Mouse (Mus musculus) kidney, embryonic 14.5 days (tissue): ENCODE measurements around the gene Sik3. TPM values are rescaled to one million over a fixed set of nuclear protein-coding genes. Genes with fewer than 3 reads are reported as not detected.
"Not testable (repeated sequence)": the region's sequence is repeated elsewhere in the genome, so short reads cannot be mapped to it uniquely, and the experiment has no call there.

Experiments used
- ATAC-seq: fragments of 200-750 bp; cut with Nextera tagmentation; 2 replicates; pipeline ENCODE4 v1.8.0; 2017; ENCODE audit warnings: moderate number of reproducible peaks, mild to moderate bottlenecking, moderate TSS enrichment, moderate library complexity; ENCODE audit not compliant: low FRiP score, low TSS enrichment
- H3K27ac ChIP-seq: fragments of 300-500 bp; sonication (generic); 2 replicates; pipeline ENCODE4 v1.5.1; 2014; ENCODE audit warnings: low read depth, mild to moderate bottlenecking, low read length, moderate library complexity, mixed read lengths
- H3K27me3 ChIP-seq: fragments of 300-500 bp; sonication (generic); 2 replicates; pipeline ENCODE4 v1.6.1; 2014; ENCODE audit warnings: mild to moderate bottlenecking, low read length; ENCODE audit not compliant: control insufficient read depth, insufficient read depth
- H3K36me3 ChIP-seq: fragments of 300-500 bp; sonication (generic); 2 replicates; pipeline ENCODE4 v1.6.1; 2014; ENCODE audit warnings: low read length, mixed read lengths; ENCODE audit not compliant: control insufficient read depth, insufficient read depth
- H3K4me1 ChIP-seq: fragments of 300-500 bp; sonication (generic); 2 replicates; pipeline ENCODE4 v1.6.1; 2014; ENCODE audit warnings: low read length, mixed read lengths; ENCODE audit not compliant: control insufficient read depth, insufficient read depth
- H3K4me2 ChIP-seq: fragments of 300-500 bp; sonication (generic); replicated peaks from 2 replicates; pipeline ENCODE4 v1.6.1; 2014; ENCODE audit warnings: low read depth, mild to moderate bottlenecking, low read length
- H3K4me3 ChIP-seq: fragments of 300-500 bp; sonication (generic); 2 replicates; pipeline ENCODE4 v1.5.1; 2014; ENCODE audit warnings: mild to moderate bottlenecking, low read length
- H3K9ac ChIP-seq: fragments of 300-500 bp; sonication (generic); 2 replicates; pipeline ENCODE4 v1.6.1; 2014; ENCODE audit warnings: low read depth, mild to moderate bottlenecking, low read length, moderate library complexity
- H3K9me3 ChIP-seq: fragments of 300-500 bp; sonication (generic); 2 replicates; pipeline ENCODE4 v1.6.1; 2016; ENCODE audit warnings: low read length; ENCODE audit not compliant: control insufficient read depth
- WGBS: fragments of 180-500 bp; shearing (Covaris S2); extraction: QIAGEN DNeasy Blood & Tissue Kit; methylation state at CpG from one replicate; pipeline ENCODE4 v1.1.7; 2014; 5-methylcytosine and 5-hydroxymethylcytosine counted together
- polyA plus RNA-seq: library from polyadenylated mRNA; unstranded; fragments of >200 nt; fragmentation: Nextera tagmentation; extraction: Ambion mirVana; gene quantifications from 2 replicates; pipeline ENCODE4 v1.2.1, GENCODE M21; 2014

The Sik3 gene
- polyA plus RNA-seq, 1 experiment from 2014 or later, result 10.1 TPM

GRCm38 (mm10) chr9:46152067-46153015 lies 139.7 kb downstream of the Sik3 start:
- Histone ChIP-seq H3K36me3 (no peaks in the 10 kb centered on the region), H3K4me3 (no peak overlapping the region), H3K27me3 (no peaks in the 10 kb centered on the region), H3K27ac (no peak overlapping the region), H3K9me3 (no peaks in the 10 kb centered on the region), H3K4me2 (no peak overlapping the region), H3K4me1 (peaks cover 20% of the 10 kb centered on the region), H3K9ac (no peak overlapping the region)
- WGBS, result 72% methylated on average over 8 of the region's 8 CpGs
- no peak for ATAC-seq

GRCm38 (mm10) chr9:46154469-46154868 lies 141.8 kb downstream of the Sik3 start:
- no peak overlapping the region for H3K9ac ChIP-seq
- no peak for ATAC-seq
- H3K4me2 ChIP-seq, result no peak overlapping the region
- no peak overlapping the region for H3K4me3 ChIP-seq
- peaks cover 18% of the 10 kb centered on the region for H3K4me1 ChIP-seq
- H3K27me3 ChIP-seq, result no peaks in the 10 kb centered on the region
- H3K27ac ChIP-seq, result no peak overlapping the region
- no peaks in the 10 kb centered on the region for H3K9me3 ChIP-seq
- H3K36me3 ChIP-seq, result no peaks in the 10 kb centered on the region
- WGBS, result 58% methylated on average over 2 of the region's 2 CpGs

GRCm38 (mm10) chr9:46155026-46155425 lies 142.4 kb downstream of the Sik3 start:
- no peak overlapping the region for H3K4me2 ChIP-seq
- H3K27me3 ChIP-seq, result no peaks in the 10 kb centered on the region
- no peak overlapping the region for H3K27ac ChIP-seq
- no peak overlapping the region for H3K4me3 ChIP-seq
- H3K9ac ChIP-seq, result no peak overlapping the region
- peaks cover 17% of the 10 kb centered on the region for H3K4me1 ChIP-seq
- no peaks in the 10 kb centered on the region for H3K36me3 ChIP-seq
- ATAC-seq, result no peak
- WGBS, result 60% methylated on average over 4 of the region's 4 CpGs
- H3K9me3 ChIP-seq, result no peaks in the 10 kb centered on the region

GRCm38 (mm10) chr9:46155818-46156217 lies 143.2 kb downstream of the Sik3 start:
- not testable (repeated sequence) for H3K4me3 ChIP-seq, H3K4me2 ChIP-seq, H3K36me3 ChIP-seq, H3K9me3 ChIP-seq, H3K27ac ChIP-seq, ATAC-seq, H3K9ac ChIP-seq, H3K27me3 ChIP-seq
- WGBS, result 89% methylated on average over 8 of the region's 8 CpGs
- H3K4me1 ChIP-seq, result peaks cover 17% of the 10 kb centered on the region

- 53% methylated on average over 4 of the region's 4 CpGs for WGBS
- ATAC-seq, result no peak
- Histone ChIP-seq H3K27me3 (no peaks in the 10 kb centered on the region), H3K36me3 (no peaks in the 10 kb centered on the region), H3K4me3 (no peak overlapping the region), H3K4me1 (peaks cover 10% of the 10 kb centered on the region), H3K9ac (no peak overlapping the region), H3K27ac (no peak overlapping the region), H3K9me3 (no peaks in the 10 kb centered on the region), H3K4me2 (no peak overlapping the region)
These were observed 144.1 kb downstream of the Sik3 start for GRCm38 (mm10) chr9:46156711-46157110.

GRCm38 (mm10) chr9:46158273-46158813 lies 145.7 kb downstream of the Sik3 start:
- Histone ChIP-seq H3K4me3 (no peak overlapping the region), H3K27ac (no peak overlapping the region), H3K4me2 (no peak overlapping the region), H3K9ac (no peak overlapping the region), H3K27me3 (no peaks in the 10 kb centered on the region), H3K36me3 (no peaks in the 10 kb centered on the region), H3K4me1 (peaks cover 10% of the 10 kb centered on the region; the same call in 1 of the 2 replicates), H3K9me3 (no peaks in the 10 kb centered on the region)
- WGBS, result 82% methylated on average over 4 of the region's 4 CpGs
- ATAC-seq, result no peak

- Histone ChIP-seq H3K9ac (no peak overlapping the region), H3K4me2 (no peak overlapping the region), H3K4me3 (no peak overlapping the region), H3K27me3 (no peaks in the 10 kb centered on the region), H3K4me1 (0 out of 2 replicates have a peak, but pooled peaks cover 4% of the 10 kb centered on the region), H3K9me3 (no peaks in the 10 kb centered on the region), H3K27ac (no peak overlapping the region), H3K36me3 (no peaks in the 10 kb centered on the region)
- ATAC-seq, result no peak
- WGBS, result 61% methylated on average over 8 of the region's 8 CpGs
These were observed 150.8 kb downstream of the Sik3 start for GRCm38 (mm10) chr9:46163430-46163829.

- Histone ChIP-seq H3K4me1 (no peaks in the 10 kb centered on the region; the same call in 1 of the 2 replicates), H3K36me3 (no peaks in the 10 kb centered on the region), H3K4me2 (no peak overlapping the region), H3K4me3 (no peak overlapping the region), H3K27me3 (no peaks in the 10 kb centered on the region), H3K27ac (no peak overlapping the region), H3K9ac (no peak overlapping the region), H3K9me3 (no peaks in the 10 kb centered on the region)
- WGBS, result 90% methylated on average over 4 of the region's 4 CpGs
- ATAC-seq, result no peak
These were observed 156.2 kb downstream of the Sik3 start for GRCm38 (mm10) chr9:46168802-46169201.

GRCm38 (mm10) chr9:46172251-46172650 lies 159.6 kb downstream of the Sik3 start:
- no peak for ATAC-seq
- H3K27ac ChIP-seq, result no peak overlapping the region
- no peak overlapping the region for H3K9ac ChIP-seq
- H3K27me3 ChIP-seq, result no peaks in the 10 kb centered on the region
- no peak overlapping the region for H3K4me3 ChIP-seq
- 95% methylated on average over 2 of the region's 2 CpGs for WGBS
- H3K4me1 ChIP-seq, result peaks cover 5% of the 10 kb centered on the region; the same call in 1 of the 2 replicates
- H3K4me2 ChIP-seq, result no peak overlapping the region
- no peaks in the 10 kb centered on the region for H3K36me3 ChIP-seq
- no peaks in the 10 kb centered on the region for H3K9me3 ChIP-seq
